Mouse (Mus musculus): ENCODE results near the gene Nenf. TPM values are rescaled to one million over a fixed set of nuclear protein-coding genes. Genes with fewer than 3 reads are reported as not detected.

Gene Nenf
- polyA plus RNA-seq, 1 experiment from 2014 or later, result 94.3 TPM

DNA sequence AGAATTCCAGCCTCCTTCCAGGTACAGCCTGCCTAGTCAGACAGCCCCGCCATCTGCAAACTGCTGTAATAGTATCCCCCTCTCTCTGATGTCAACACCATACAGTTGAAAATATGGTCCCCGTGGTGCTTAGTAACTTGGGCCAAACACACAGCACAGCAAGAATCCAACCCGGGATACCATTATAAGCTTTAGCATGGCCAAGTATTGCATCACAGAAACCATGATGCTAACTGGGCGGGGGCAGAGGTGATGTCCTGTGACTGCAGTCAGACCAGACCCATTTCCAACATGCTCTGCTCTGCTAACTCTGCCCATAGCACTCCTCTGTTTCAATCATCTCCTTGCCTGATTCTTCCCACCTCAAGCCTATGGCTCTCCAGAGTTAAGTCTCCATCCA lies 4.1 kb downstream of the Nenf start:
- no peak overlapping the region for H3K4me3 ChIP-seq (replicated peaks)
- no peaks in the 10 kb centered on the region for H3K9me3 ChIP-seq
- H3K4me2 ChIP-seq (replicated peaks), result no peak overlapping the region
- ATAC-seq, result no peak
- WGBS, result 75% methylated on average over 4 of the region's 4 CpGs
- no peaks in the 10 kb centered on the region for H3K36me3 ChIP-seq
- no peaks in the 10 kb centered on the region; the same call in 1 of the 2 replicates for H3K4me1 ChIP-seq (replicated peaks)
- H3K9ac ChIP-seq, result no peak overlapping the region
- H3K27ac ChIP-seq, result no peak overlapping the region
- no peaks in the 10 kb centered on the region for H3K27me3 ChIP-seq (replicated peaks)

DNA sequence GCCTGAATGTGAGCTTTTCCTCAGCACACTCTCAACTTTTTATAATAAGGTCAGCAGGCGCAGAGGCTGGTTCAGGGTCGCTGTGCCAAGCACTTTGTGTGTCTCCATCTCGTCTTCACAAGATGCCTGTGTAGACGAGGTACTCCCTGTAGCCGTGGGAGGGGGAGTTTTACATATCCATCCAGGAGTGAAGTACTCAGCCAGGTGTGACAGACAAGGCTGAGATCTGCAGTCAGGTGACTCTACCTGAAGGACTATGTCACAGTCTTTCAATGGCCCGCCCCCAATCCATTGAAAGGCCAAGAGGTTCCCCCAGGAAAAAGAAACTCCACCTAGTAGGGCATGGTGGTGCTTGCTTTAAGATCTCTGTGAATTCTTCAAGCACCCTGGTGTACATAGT lies 4.8 kb downstream of the Nenf start:
- peak overlapping the region; percentile 65 for H3K4me3 ChIP-seq (replicated peaks)
- H3K4me1 ChIP-seq (replicated peaks), result no peaks in the 10 kb centered on the region
- H3K4me2 ChIP-seq (replicated peaks), result peak overlapping the region; percentile 57
- no peaks in the 10 kb centered on the region for H3K36me3 ChIP-seq
- H3K9ac ChIP-seq, result peak overlapping the region; percentile 71; the same call in 1 of the 2 replicates
- H3K27me3 ChIP-seq (replicated peaks), result no peaks in the 10 kb centered on the region
- no peak overlapping the region for H3K27ac ChIP-seq
- no peaks in the 10 kb centered on the region for H3K9me3 ChIP-seq
- no peak; the same call in 1 of the 2 replicates for ATAC-seq
- 65% methylated on average over 6 of the region's 6 CpGs for WGBS

DNA sequence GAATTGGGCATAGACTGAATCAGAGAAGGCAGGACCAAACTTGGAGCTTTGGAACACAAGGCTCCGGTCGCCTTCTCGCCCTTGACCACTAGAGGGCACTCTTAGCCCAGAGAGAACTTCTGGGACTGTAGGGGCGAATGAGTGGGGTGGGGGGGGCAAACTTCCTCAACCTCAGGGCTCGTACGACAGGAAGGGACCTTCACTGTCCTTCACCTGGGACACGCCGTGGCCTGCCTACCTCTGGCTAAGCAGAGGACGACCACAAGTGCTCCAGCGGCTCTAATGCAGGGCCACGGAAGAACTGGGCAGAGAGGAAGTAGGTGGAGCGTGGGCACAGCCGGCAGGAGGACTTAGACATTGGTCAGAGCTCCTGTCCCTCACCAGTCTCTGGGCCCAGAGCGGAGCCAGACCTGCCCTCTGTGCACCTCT lies 5.5 kb downstream of the Nenf start:
- 0 out of 2 replicates have a peak overlapping the region, but pooled peaks have one; percentile 57 for H3K27ac ChIP-seq
- peak overlapping the region; percentile 65 for H3K4me3 ChIP-seq (replicated peaks)
- no peaks in the 10 kb centered on the region for H3K4me1 ChIP-seq (replicated peaks)
- H3K27me3 ChIP-seq (replicated peaks), result no peaks in the 10 kb centered on the region
- ATAC-seq, result peak; percentile 96
- H3K9ac ChIP-seq, result peak overlapping the region; percentile 71
- H3K9me3 ChIP-seq, result no peaks in the 10 kb centered on the region
- 0% methylated on average over 14 of the region's 14 CpGs for WGBS
- no peaks in the 10 kb centered on the region for H3K36me3 ChIP-seq
- H3K4me2 ChIP-seq (replicated peaks), result peak overlapping the region; percentile 57

DNA sequence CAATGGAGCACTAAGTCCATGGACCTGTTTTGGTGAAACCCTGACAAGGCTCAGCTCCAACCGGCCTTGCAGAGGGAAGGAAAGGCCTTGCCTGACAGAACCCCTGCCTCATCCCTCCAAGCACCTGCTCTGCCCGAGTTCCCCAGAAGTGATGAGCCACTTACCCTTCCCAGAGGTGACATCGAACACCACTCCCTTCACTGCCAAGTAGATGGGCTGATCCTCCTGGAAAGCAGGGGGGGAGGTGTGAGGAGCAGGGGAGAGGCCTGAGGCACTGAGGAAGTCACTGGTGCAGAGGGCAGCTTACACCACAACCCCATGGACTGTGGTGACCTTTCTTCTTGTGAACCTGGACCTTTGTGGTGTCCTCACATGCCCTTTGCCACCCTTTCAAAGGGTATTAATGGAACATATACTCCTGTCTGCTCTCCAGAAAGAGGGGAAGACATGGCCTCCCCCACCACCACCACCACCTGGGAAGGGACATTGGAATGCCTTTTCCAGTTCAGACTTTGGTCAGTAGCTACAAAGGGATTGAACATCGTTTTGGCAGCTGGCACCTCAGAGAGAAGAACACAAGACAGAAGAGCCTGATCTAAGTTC lies 6.6 kb downstream of the Nenf start:
- H3K27me3 ChIP-seq (replicated peaks), result no peaks in the 10 kb centered on the region
- 67% methylated on average over 4 of the region's 4 CpGs for WGBS
- no peaks in the 10 kb centered on the region for H3K9me3 ChIP-seq
- no peak for ATAC-seq
- H3K4me2 ChIP-seq (replicated peaks), result no peak overlapping the region
- H3K4me1 ChIP-seq (replicated peaks), result no peaks in the 10 kb centered on the region
- no peak overlapping the region for H3K4me3 ChIP-seq (replicated peaks)
- no peaks in the 10 kb centered on the region for H3K36me3 ChIP-seq
- H3K9ac ChIP-seq, result no peak overlapping the region
- no peak overlapping the region for H3K27ac ChIP-seq

DNA sequence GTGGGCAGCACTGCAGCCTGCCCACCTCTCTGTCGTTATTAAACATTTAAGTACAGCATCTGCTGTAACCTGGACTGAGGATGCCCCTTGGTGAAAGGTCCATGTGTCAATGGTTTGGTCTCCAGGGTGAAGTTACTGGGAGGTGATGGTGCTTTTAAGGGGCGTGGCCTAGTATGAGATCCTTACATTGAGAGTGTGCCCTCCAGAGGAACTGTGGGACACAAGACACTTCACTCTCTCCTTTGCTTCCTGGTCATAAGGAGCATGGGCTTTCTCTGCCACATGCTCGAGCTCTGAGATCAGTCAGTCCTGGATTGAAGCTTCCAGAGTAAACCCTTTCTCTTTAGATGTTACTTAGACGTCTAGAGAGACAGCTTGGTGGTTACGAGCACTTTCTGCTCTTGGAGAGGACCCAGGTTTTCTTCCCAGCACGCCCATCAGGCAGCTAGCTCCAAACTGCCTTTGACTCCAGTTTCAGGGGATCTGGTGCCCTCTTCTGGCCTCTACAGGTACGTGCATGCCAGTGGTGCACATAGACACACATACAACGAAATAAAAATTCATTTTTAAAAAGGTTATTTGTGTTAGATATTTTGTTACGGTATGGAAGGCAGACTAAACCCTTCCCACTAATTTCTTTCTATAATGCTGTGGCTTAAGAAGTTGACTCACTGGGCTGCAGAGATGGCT lies 10.1 kb downstream of the Nenf start:
- no peaks in the 10 kb centered on the region for H3K4me1 ChIP-seq (replicated peaks)
- no peak for ATAC-seq
- 80% methylated on average over 9 of the region's 9 CpGs for WGBS
- H3K27ac ChIP-seq, result no peak overlapping the region
- H3K9me3 ChIP-seq, result no peaks in the 10 kb centered on the region
- H3K9ac ChIP-seq, result no peak overlapping the region
- no peak overlapping the region for H3K4me3 ChIP-seq (replicated peaks)
- H3K27me3 ChIP-seq (replicated peaks), result no peaks in the 10 kb centered on the region
- no peak overlapping the region for H3K4me2 ChIP-seq (replicated peaks)
- no peaks in the 10 kb centered on the region for H3K36me3 ChIP-seq

DNA sequence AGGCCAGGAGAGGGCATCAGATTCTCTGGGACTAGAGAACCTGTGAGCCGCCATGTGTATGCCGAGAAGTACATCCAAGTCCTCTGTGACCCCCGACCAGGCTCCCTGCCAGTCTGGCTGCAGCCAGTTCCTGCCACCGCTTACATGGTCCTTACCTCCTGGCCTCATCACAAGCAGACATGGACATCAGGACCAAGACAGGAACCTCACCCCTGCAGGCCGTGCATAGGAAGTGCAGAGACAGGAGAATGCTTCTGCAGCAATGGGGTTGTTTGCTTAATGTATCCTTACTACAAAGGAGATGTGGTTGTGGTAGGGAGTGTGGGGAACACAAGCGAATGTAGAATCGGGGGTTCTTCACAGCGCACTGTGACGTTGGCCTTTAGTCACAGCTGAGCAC lies 11.7 kb downstream of the Nenf start:
- no peak for ATAC-seq
- Histone ChIP-seq H3K27ac (no peak overlapping the region), H3K27me3 (replicated peaks) (no peaks in the 10 kb centered on the region), H3K9ac (no peak overlapping the region), H3K4me1 (replicated peaks) (no peaks in the 10 kb centered on the region), H3K4me3 (replicated peaks) (no peak overlapping the region), H3K9me3 (no peaks in the 10 kb centered on the region), H3K4me2 (replicated peaks) (no peak overlapping the region), H3K36me3 (no peaks in the 10 kb centered on the region)
- WGBS, result 88% methylated on average over 9 of the region's 9 CpGs

DNA sequence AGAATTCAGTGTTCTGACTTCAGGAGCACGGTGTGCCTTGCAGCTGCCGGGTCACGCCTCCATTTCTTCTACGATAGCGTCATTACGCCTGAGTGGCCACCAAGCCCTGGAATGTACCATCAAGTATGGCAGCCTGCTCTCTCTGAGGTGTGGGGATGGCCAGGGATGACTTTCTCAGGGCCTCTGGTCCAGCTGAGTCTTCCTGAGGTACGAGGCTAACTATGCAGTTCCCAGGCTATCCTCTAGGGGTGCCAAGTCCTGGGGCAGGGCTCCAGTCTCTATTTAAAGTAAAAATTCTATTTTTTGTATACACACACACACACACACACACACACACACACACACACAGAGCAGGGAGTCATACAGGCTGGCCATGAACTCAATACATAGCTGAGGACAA lies 12.4 kb downstream of the Nenf start:
- WGBS, result 69% methylated on average over 7 of the region's 7 CpGs
- Histone ChIP-seq H3K4me3 (replicated peaks) (no peak overlapping the region), H3K4me2 (replicated peaks) (no peak overlapping the region), H3K9ac (no peak overlapping the region), H3K4me1 (replicated peaks) (no peaks in the 10 kb centered on the region), H3K36me3 (no peaks in the 10 kb centered on the region), H3K27me3 (replicated peaks) (no peaks in the 10 kb centered on the region), H3K27ac (no peak overlapping the region), H3K9me3 (no peaks in the 10 kb centered on the region)
- ATAC-seq, result no peak

DNA sequence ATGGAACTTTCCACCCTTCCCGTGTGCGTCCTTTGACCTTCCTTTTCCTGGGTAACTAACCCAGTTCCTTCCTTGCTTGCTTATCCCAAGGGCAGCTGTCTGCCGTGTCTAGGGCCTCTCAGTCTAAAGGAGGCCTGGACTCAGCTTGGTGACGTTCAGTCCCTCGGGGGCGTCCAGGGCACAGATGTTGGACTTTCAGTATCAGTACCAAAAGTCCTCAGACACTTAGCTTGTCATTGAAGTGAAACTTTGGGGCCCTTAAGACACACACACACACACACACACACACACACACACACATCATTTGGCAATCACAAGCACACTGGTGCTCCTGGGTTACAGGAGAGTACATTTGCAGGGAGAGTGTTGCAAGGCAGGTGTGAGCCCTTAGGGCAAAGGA lies 13.8 kb downstream of the Nenf start:
- no peaks in the 10 kb centered on the region for H3K4me1 ChIP-seq (replicated peaks)
- no peaks in the 10 kb centered on the region for H3K9me3 ChIP-seq
- ATAC-seq, result no peak
- H3K4me3 ChIP-seq (replicated peaks), result no peak overlapping the region
- no peak overlapping the region for H3K9ac ChIP-seq
- no peak overlapping the region for H3K27ac ChIP-seq
- H3K27me3 ChIP-seq (replicated peaks), result no peaks in the 10 kb centered on the region
- no peak overlapping the region for H3K4me2 ChIP-seq (replicated peaks)
- H3K36me3 ChIP-seq, result no peaks in the 10 kb centered on the region
- WGBS, result 69% methylated on average over 6 of the region's 6 CpGs

DNA sequence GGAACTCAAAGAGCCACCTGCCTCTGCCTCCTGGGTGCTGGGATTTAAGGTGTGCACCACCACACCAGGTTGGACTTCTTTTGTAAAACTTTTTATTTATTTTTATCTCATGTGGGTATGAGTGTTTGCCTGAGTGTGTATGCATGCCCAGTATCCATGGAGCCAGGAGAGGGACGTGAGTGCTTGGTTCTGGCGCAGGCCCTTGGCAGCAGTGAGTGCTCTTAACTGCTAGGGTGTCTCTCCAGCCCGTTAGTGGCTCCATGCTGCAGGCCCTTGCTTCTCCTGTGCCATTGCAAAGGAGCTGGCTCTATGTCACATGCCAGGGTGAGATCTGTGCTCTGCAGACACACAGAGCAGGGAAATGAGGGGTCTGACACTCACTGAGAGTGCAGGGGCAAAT lies 14.3 kb downstream of the Nenf start:
- Histone ChIP-seq H3K4me1 (replicated peaks) (no peaks in the 10 kb centered on the region), H3K4me3 (replicated peaks) (no peak overlapping the region), H3K4me2 (replicated peaks) (no peak overlapping the region), H3K9me3 (no peaks in the 10 kb centered on the region), H3K27me3 (replicated peaks) (no peaks in the 10 kb centered on the region), H3K27ac (no peak overlapping the region), H3K9ac (no peak overlapping the region), H3K36me3 (no peaks in the 10 kb centered on the region)
- ATAC-seq, result no peak
- 74% methylated on average over 3 of the region's 3 CpGs for WGBS

DNA sequence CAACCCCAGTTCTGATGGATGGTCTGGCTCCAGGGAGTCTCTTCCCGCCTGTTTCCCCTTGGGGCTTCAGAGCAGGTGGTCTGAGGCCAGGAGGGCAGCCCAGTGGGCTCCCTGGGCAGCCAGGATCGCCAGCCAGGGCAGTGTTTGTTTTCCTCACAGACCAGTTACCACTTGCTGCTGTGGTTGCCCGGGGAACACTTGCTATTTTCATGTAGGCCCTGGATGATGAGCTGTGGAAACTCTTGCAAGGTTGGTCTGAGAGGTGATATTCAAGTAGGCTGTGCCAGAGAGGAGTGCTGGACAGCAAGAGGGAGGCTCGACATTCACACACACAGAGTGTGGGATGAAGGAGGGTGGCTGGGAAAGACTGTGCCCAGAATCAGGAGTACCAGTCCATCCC lies 16.1 kb downstream of the Nenf start:
- WGBS, result 33% methylated on average over 4 of the region's 4 CpGs
- H3K4me1 ChIP-seq (replicated peaks), result no peaks in the 10 kb centered on the region
- H3K4me3 ChIP-seq (replicated peaks), result no peak overlapping the region
- no peak overlapping the region for H3K9ac ChIP-seq
- H3K36me3 ChIP-seq, result no peaks in the 10 kb centered on the region
- no peak overlapping the region for H3K4me2 ChIP-seq (replicated peaks)
- no peak for ATAC-seq
- no peaks in the 10 kb centered on the region for H3K9me3 ChIP-seq
- H3K27me3 ChIP-seq (replicated peaks), result no peaks in the 10 kb centered on the region
- H3K27ac ChIP-seq, result no peak overlapping the region

DNA sequence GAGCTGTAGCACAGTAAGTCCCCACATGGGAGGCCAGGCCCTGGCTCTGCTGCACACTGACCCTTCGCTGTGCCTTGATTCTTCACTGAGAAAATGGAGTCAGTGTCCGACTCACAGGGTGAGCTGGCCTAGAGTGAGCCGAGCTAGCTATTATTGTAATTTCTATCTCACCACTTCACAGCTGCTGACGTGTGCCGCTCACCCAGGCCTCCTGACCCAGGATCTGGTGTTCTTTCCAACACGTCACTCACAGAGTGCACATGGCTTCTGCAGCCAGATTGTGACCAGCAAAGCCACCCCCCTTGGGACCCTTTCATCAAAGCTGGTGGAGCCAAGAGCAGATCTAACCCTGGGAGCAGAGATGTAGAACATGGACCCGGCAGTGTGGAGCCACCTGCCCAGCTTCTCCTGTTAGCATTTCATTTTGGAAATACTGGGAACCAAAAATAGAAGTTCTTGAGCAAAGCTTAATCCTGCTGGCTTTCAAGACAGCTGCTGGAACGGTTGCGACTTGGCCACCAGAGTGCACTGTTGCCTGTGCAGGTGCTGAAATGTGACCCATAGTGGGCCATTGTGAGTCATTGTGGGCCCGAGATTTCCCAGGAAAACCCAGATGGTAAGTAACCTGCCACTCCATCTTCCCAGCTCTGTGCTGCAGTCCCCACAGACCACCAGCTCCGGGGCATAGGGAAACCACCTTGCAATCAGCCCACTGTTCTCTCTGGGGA lies 18.6 kb downstream of the Nenf start:
- H3K9me3 ChIP-seq, result no peaks in the 10 kb centered on the region
- no peak for ATAC-seq
- peaks cover 2% of the 10 kb centered on the region; the same call in 1 of the 2 replicates for H3K4me1 ChIP-seq (replicated peaks)
- no peak overlapping the region for H3K27ac ChIP-seq
- H3K4me3 ChIP-seq (replicated peaks), result no peak overlapping the region
- H3K27me3 ChIP-seq (replicated peaks), result no peaks in the 10 kb centered on the region
- no peaks in the 10 kb centered on the region for H3K36me3 ChIP-seq
- 59% methylated on average over 11 of the region's 11 CpGs for WGBS
- no peak overlapping the region for H3K4me2 ChIP-seq (replicated peaks)
- no peak overlapping the region for H3K9ac ChIP-seq

DNA sequence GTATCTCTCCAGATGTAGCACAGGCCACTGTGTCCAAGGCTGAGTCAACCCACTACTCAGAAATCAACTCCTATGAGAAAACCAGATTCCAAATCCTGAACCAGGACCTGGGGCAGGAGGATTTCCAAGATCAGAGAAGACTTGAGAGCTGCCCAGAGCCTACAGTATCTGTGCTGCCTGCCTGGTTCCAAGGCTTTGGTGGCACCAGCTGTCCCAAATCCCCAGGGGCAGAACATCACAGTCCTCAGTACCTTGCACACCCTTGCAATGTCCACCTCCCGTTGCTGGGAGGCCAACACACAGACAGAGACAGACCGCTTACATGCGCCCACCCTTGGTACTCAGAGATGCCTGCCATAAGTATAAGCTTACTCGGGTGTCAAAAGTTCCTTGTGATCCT lies 19.7 kb downstream of the Nenf start:
- no peak overlapping the region for H3K9ac ChIP-seq
- no peak overlapping the region for H3K4me2 ChIP-seq (replicated peaks)
- 93% methylated on average over 4 of the region's 4 CpGs for WGBS
- H3K27me3 ChIP-seq (replicated peaks), result no peaks in the 10 kb centered on the region
- peaks cover 4% of the 10 kb centered on the region; the same call in 1 of the 2 replicates for H3K4me1 ChIP-seq (replicated peaks)
- ATAC-seq, result no peak
- no peaks in the 10 kb centered on the region for H3K9me3 ChIP-seq
- no peaks in the 10 kb centered on the region for H3K36me3 ChIP-seq
- H3K27ac ChIP-seq, result no peak overlapping the region
- no peak overlapping the region for H3K4me3 ChIP-seq (replicated peaks)

Data from intestine, embryonic 15.5 days (tissue).